Mouse (Mus musculus) midbrain, postnatal 0 days (tissue): Measurements from ENCODE around the gene Kdm4b. TPM values are rescaled to one million over a fixed set of nuclear protein-coding genes. Genes with fewer than 3 reads are reported as not detected.

Experiments
- ATAC-seq: fragments of 200-750 bp; cut with Nextera tagmentation; 2 replicates; pipeline ENCODE4 v1.8.0; 2017; ENCODE audit warnings: moderate number of reproducible peaks, mild to moderate bottlenecking, moderate TSS enrichment, moderate library complexity; ENCODE audit not compliant: low FRiP score
- DNase-seq: peaks from one replicate; pipeline ENCODE4 v3.0.0-alpha.2; 2015; ENCODE audit warnings: low spot score
- H3K27ac ChIP-seq: fragments of 300-500 bp; sonication (generic); 2 replicates; pipeline ENCODE4 v1.5.1; 2014; ENCODE audit warnings: low read depth, mild to moderate bottlenecking, low read length, mixed read lengths
- H3K27me3 ChIP-seq: fragments of 300-500 bp; sonication (generic); 2 replicates; pipeline ENCODE4 v1.6.1; 2014; ENCODE audit warnings: low read length, control low read depth, mixed read lengths; ENCODE audit not compliant: insufficient read depth
- H3K36me3 ChIP-seq: fragments of 300-500 bp; sonication (generic); 2 replicates; pipeline ENCODE4 v1.6.1; 2014; ENCODE audit warnings: low read length, control low read depth, mixed read lengths; ENCODE audit not compliant: insufficient read depth
- H3K4me1 ChIP-seq: fragments of 300-500 bp; sonication (generic); 2 replicates; pipeline ENCODE4 v1.6.1; 2014; ENCODE audit warnings: mild to moderate bottlenecking, control low read depth, antibody characterized with exemption, low read length, mixed read lengths; ENCODE audit not compliant: insufficient read depth
- H3K4me2 ChIP-seq: fragments of 300-500 bp; sonication (generic); 2 replicates; pipeline ENCODE4 v1.6.1; 2014; ENCODE audit warnings: low read depth, mild to moderate bottlenecking, low read length, mixed read lengths; ENCODE audit not compliant: poor library complexity, severe bottlenecking
- H3K4me3 ChIP-seq: fragments of 300-500 bp; sonication (generic); 2 replicates; pipeline ENCODE4 v1.5.1; 2014; ENCODE audit warnings: low read depth, mild to moderate bottlenecking, low read length, moderate library complexity
- H3K9ac ChIP-seq: fragments of 300-500 bp; sonication (generic); replicated peaks from 2 replicates; pipeline ENCODE4 v1.6.1; 2014; ENCODE audit warnings: mild to moderate bottlenecking, low read length, moderate library complexity, mixed read lengths; ENCODE audit not compliant: poor library complexity, severe bottlenecking
- H3K9me3 ChIP-seq: fragments of 300-500 bp; sonication (generic); 2 replicates; pipeline ENCODE4 v1.6.1; 2016; ENCODE audit warnings: low read length, control low read depth
- CTCF ChIP-seq: IDR thresholded peaks from 2 replicates; pipeline ENCODE4 v1.5.1; 2016; ENCODE audit warnings: antibody characterized with exemption, mild to moderate bottlenecking
- WGBS: fragments of 180-500 bp; shearing (Covaris S2); extraction: QIAGEN DNeasy Blood & Tissue Kit; methylation state at CpG from one replicate; pipeline ENCODE4 v1.1.7; 2014; 5-methylcytosine and 5-hydroxymethylcytosine counted together
- polyA plus RNA-seq: library from polyadenylated mRNA; unstranded; fragments of >200 nt; fragmentation: Nextera tagmentation; extraction: Ambion mirVana; gene quantifications from 2 replicates; pipeline ENCODE4 v1.2.1, GENCODE M21; 2015
- total RNA-seq: library from RNA; depleted of rRNA; stranded (reverse); fragments of >200 nt; gene quantifications from 2 replicates; pipeline ENCODE4 v1.2.3, GENCODE M21; 2014

Gene Kdm4b
- total and polyA plus RNA-seq, 2 experiments from 2014 or later = 45.6 to 140 TPM

GRCm38 (mm10) chr17:56371029-56371660 lies 45.3 kb downstream of the Kdm4b start:
- no peak overlapping the region for H3K27ac ChIP-seq
- TF ChIP-seq CTCF = no peak
- no peak overlapping the region for H3K4me3 ChIP-seq
- H3K9ac ChIP-seq = no peak overlapping the region
- no peaks in the 10 kb centered on the region for H3K4me1 ChIP-seq
- H3K36me3 ChIP-seq = peaks cover 63% of the 10 kb centered on the region
- H3K9me3 ChIP-seq = no peaks in the 10 kb centered on the region
- DNase-seq (peak; percentile 40), ATAC-seq (no peak)
- H3K4me2 ChIP-seq = no peak overlapping the region
- WGBS = 78% methylated on average over 15 of the region's 15 CpGs
- H3K27me3 ChIP-seq = no peaks in the 10 kb centered on the region

GRCm38 (mm10) chr17:56372109-56372508 lies 46.2 kb downstream of the Kdm4b start:
- peaks cover 69% of the 10 kb centered on the region for H3K36me3 ChIP-seq
- H3K27me3 ChIP-seq = no peaks in the 10 kb centered on the region
- DNase-seq (no peak), ATAC-seq (no peak)
- H3K4me3 ChIP-seq = no peak overlapping the region
- no peak overlapping the region for H3K9ac ChIP-seq
- H3K9me3 ChIP-seq = no peaks in the 10 kb centered on the region
- peak; percentile 24 for TF ChIP-seq CTCF
- no peaks in the 10 kb centered on the region for H3K4me1 ChIP-seq
- H3K27ac ChIP-seq = no peak overlapping the region
- no peak overlapping the region for H3K4me2 ChIP-seq
- WGBS = 65% methylated on average over 4 of the region's 4 CpGs

GRCm38 (mm10) chr17:56373136-56374034 lies 47.5 kb downstream of the Kdm4b start:
- ATAC-seq (no peak), DNase-seq (peak; percentile 51)
- H3K9ac ChIP-seq = no peak overlapping the region
- 70% methylated on average over 17 of the region's 17 CpGs for WGBS
- peaks cover 68% of the 10 kb centered on the region for H3K36me3 ChIP-seq
- no peaks in the 10 kb centered on the region for H3K4me1 ChIP-seq
- 0 out of 2 replicates have a peak overlapping the region, but pooled peaks have one; percentile 0 for H3K27ac ChIP-seq
- no peaks in the 10 kb centered on the region for H3K27me3 ChIP-seq
- no peaks in the 10 kb centered on the region for H3K9me3 ChIP-seq
- no peak overlapping the region for H3K4me3 ChIP-seq
- TF ChIP-seq CTCF = no peak
- no peak overlapping the region for H3K4me2 ChIP-seq

GRCm38 (mm10) chr17:56374851-56375250 lies 49.0 kb downstream of the Kdm4b start:
- 89% methylated on average over 1 of the region's 1 CpGs for WGBS
- DNase-seq (no peak), ATAC-seq (no peak)
- no peak overlapping the region for H3K4me3 ChIP-seq
- H3K4me2 ChIP-seq = no peak overlapping the region
- H3K9me3 ChIP-seq = no peaks in the 10 kb centered on the region
- no peak overlapping the region for H3K27ac ChIP-seq
- H3K27me3 ChIP-seq = no peaks in the 10 kb centered on the region
- peaks cover 73% of the 10 kb centered on the region for H3K36me3 ChIP-seq
- no peak for TF ChIP-seq CTCF
- H3K9ac ChIP-seq = no peak overlapping the region
- H3K4me1 ChIP-seq = no peaks in the 10 kb centered on the region

GRCm38 (mm10) chr17:56379281-56379834 lies 53.5 kb downstream of the Kdm4b start:
- ATAC-seq = no peak
- Histone ChIP-seq H3K4me1 (no peaks in the 10 kb centered on the region), H3K27ac (peak overlapping the region; percentile 3; the same call in 1 of the 2 replicates), H3K36me3 (peaks cover 69% of the 10 kb centered on the region), H3K9ac (0 out of 2 replicates have a peak overlapping the region, but pooled peaks have one; percentile 8), H3K4me2 (no peak overlapping the region), H3K9me3 (no peaks in the 10 kb centered on the region), H3K4me3 (no peak overlapping the region), H3K27me3 (no peaks in the 10 kb centered on the region)
- no peak for DNase-seq
- TF ChIP-seq CTCF = no peak
- WGBS = 66% methylated on average over 6 of the region's 6 CpGs
